Mouse (Mus musculus): ENCODE data around the gene Pde8a.
A peak's percentile ranks its signal among the peaks of the same experiment; 100 is the strongest.
"Not testable (repeated sequence)": the region's sequence is repeated elsewhere in the genome, so short reads cannot be mapped to it uniquely, and the experiment has no call there.

The Pde8a gene

GRCm38 (mm10) chr7:81199109-81199508 is 14.3 kb upstream of the Pde8a start:
- Histone ChIP-seq H3K4me3 (replicated peaks; ENCODE audit: low read length) (no peak overlapping the region), H3K9me3 (ENCODE audit: low read length) (no peaks in the 10 kb centered on the region), H3K27me3 (ENCODE audit: insufficient read depth, low read length) (peaks cover 9% of the 10 kb centered on the region; the same call in 1 of the 2 replicates), H3K36me3 (ENCODE audit: insufficient read depth, low read length) (no peaks in the 10 kb centered on the region), H3K4me1 (replicated peaks; ENCODE audit: low read depth, low read length) (peaks cover 37% of the 10 kb centered on the region)
- TF ChIP-seq POU5F1 (IDR thresholded peaks at IDR 0.05; ENCODE audit: borderline replicate concordance, low read length) (no peak), NANOG (IDR thresholded peaks at IDR 0.05; ENCODE audit: borderline replicate concordance, low read length) (no peak), CTCF (conservative IDR thresholded peaks at IDR 0.05; ENCODE audit: low read length) (no peak)

- TF ChIP-seq CTCF (conservative IDR thresholded peaks at IDR 0.05; ENCODE audit: low read length) (no peak), NANOG (IDR thresholded peaks at IDR 0.05; ENCODE audit: borderline replicate concordance, low read length) (no peak), POU5F1 (IDR thresholded peaks at IDR 0.05; ENCODE audit: borderline replicate concordance, low read length) (no peak)
- no peaks in the 10 kb centered on the region for H3K9me3 ChIP-seq (ENCODE audit: low read length)
- H3K36me3 ChIP-seq (ENCODE audit: insufficient read depth, low read length) = no peaks in the 10 kb centered on the region
- H3K27me3 ChIP-seq (ENCODE audit: insufficient read depth, low read length) = peaks cover 9% of the 10 kb centered on the region; the same call in 1 of the 2 replicates
- H3K4me3 ChIP-seq (replicated peaks; ENCODE audit: low read length) = no peak overlapping the region
- peaks cover 37% of the 10 kb centered on the region for H3K4me1 ChIP-seq (replicated peaks; ENCODE audit: low read depth, low read length)
Measured at GRCm38 (mm10) chr7:81199757-81200156, 13.6 kb upstream of the Pde8a start.

DNA sequence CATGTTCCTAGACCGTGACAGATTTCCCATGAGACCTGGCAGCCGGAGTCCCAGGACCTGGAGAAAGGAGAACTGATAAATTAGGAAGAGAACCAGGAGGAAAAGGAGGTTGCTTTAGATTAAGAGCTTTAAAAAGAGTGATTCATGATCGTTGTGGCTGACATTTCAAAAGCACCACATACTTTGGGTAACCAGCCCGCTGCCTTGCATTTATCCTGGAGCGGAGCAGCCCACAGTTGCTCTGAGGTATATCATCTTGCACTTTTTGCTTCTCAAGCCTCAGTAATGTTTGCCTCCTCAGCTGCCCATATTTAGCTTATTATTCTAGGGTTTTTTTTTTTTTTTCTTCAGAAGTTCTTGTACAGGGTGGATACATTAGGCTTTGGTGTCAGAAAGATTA is 11.0 kb upstream of the Pde8a start:
- Histone ChIP-seq H3K9me3 (ENCODE audit: low read length) (no peaks in the 10 kb centered on the region), H3K4me1 (replicated peaks; ENCODE audit: low read depth, low read length) (peaks cover 37% of the 10 kb centered on the region), H3K27me3 (ENCODE audit: insufficient read depth, low read length) (peaks cover under 1% of the 10 kb centered on the region; the same call in 1 of the 2 replicates), H3K4me3 (replicated peaks; ENCODE audit: low read length) (no peak overlapping the region), H3K36me3 (ENCODE audit: insufficient read depth, low read length) (no peaks in the 10 kb centered on the region)
- TF ChIP-seq CTCF (conservative IDR thresholded peaks at IDR 0.05; ENCODE audit: low read length) (no peak), NANOG (IDR thresholded peaks at IDR 0.05; ENCODE audit: borderline replicate concordance, low read length) (no peak), POU5F1 (IDR thresholded peaks at IDR 0.05; ENCODE audit: borderline replicate concordance, low read length) (no peak)

DNA sequence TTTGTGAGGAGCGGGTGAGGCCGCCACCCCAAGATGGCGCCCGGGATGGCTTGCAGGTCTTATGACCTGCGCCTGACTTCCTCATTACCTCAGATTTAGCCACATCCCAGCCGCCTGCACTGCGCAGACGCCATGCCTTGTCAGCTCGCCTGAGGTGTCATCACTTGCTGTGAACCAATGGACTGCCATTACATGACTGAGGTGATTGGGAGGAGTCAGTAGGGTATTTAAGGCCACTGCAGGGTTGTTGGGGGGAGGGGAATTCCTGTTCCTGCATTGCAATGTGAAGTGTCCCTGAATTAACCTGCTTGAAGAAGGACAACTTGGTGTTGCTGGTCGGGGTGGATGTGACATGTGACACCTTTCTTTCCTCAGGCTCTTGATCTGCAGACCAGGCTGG is 9.8 kb upstream of the Pde8a start:
- H3K27me3 ChIP-seq (ENCODE audit: insufficient read depth, low read length) = not testable (repeated sequence)

DNA sequence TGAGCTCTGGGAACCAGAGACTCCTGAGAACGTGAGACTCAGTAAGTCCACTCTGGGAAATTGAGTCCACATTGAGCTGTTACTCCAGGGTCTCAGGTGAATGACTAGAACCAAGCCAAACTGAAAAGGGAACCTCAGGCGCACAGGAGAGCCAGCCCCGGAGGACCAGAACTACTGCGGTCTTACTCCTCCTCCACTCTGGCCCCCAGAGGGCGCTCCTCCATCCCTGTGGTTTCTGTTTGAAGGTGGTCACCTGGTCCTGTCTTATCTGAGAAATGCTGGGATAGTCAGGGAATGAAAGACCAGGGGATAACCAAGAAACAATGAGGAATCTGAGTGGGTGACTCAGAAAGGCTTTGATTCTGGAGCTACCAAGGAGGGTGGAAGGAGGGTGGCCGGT is 4.5 kb upstream of the Pde8a start:
- Histone ChIP-seq H3K9me3 (ENCODE audit: low read length) (no peaks in the 10 kb centered on the region), H3K4me3 (replicated peaks; ENCODE audit: low read length) (no peak overlapping the region), H3K36me3 (ENCODE audit: insufficient read depth, low read length) (no peaks in the 10 kb centered on the region), H3K27me3 (ENCODE audit: insufficient read depth, low read length) (peaks cover 9% of the 10 kb centered on the region), H3K4me1 (replicated peaks; ENCODE audit: low read depth, low read length) (peaks cover 43% of the 10 kb centered on the region)
- no peak for TF ChIP-seq POU5F1 (IDR thresholded peaks at IDR 0.05; ENCODE audit: borderline replicate concordance, low read length)
- no peak for TF ChIP-seq NANOG (IDR thresholded peaks at IDR 0.05; ENCODE audit: borderline replicate concordance, low read length)
- peak; percentile 76 for TF ChIP-seq CTCF (conservative IDR thresholded peaks at IDR 0.05; ENCODE audit: low read length)

More for the DNA sequence above, 9.8 kb upstream of the Pde8a start:
- not testable (repeated sequence) for H3K4me3 ChIP-seq (replicated peaks; ENCODE audit: low read length); H3K36me3 ChIP-seq (ENCODE audit: insufficient read depth, low read length); H3K9me3 ChIP-seq (ENCODE audit: low read length)
- peaks cover 29% of the 10 kb centered on the region for H3K4me1 ChIP-seq (replicated peaks; ENCODE audit: low read depth, low read length)

GRCm38 (mm10) chr7:81209979-81210685 is 3.3 kb upstream of the Pde8a start:
- peak overlapping the region; percentile 82 for H3K4me3 ChIP-seq (replicated peaks; ENCODE audit: low read length)
- H3K4me1 ChIP-seq (replicated peaks; ENCODE audit: low read depth, low read length) = peaks cover 48% of the 10 kb centered on the region
- no peaks in the 10 kb centered on the region for H3K9me3 ChIP-seq (ENCODE audit: low read length)
- peaks cover 21% of the 10 kb centered on the region for H3K27me3 ChIP-seq (ENCODE audit: insufficient read depth, low read length)
- H3K36me3 ChIP-seq (ENCODE audit: insufficient read depth, low read length) = no peaks in the 10 kb centered on the region
- TF ChIP-seq NANOG (IDR thresholded peaks at IDR 0.05; ENCODE audit: borderline replicate concordance, low read length) (no peak), CTCF (conservative IDR thresholded peaks at IDR 0.05; ENCODE audit: low read length) (no peak), POU5F1 (IDR thresholded peaks at IDR 0.05; ENCODE audit: borderline replicate concordance, low read length) (no peak)

- no peaks in the 10 kb centered on the region for H3K9me3 ChIP-seq (ENCODE audit: low read length)
- TF ChIP-seq CTCF (conservative IDR thresholded peaks at IDR 0.05; ENCODE audit: low read length) (no peak), NANOG (IDR thresholded peaks at IDR 0.05; ENCODE audit: borderline replicate concordance, low read length) (peak; percentile 65; the same call in 1 of the 2 replicates)
- peak overlapping the region; percentile 82 for H3K4me3 ChIP-seq (replicated peaks; ENCODE audit: low read length)
- H3K4me1 ChIP-seq (replicated peaks; ENCODE audit: low read depth, low read length) = peaks cover 55% of the 10 kb centered on the region
- peaks cover 24% of the 10 kb centered on the region for H3K27me3 ChIP-seq (ENCODE audit: insufficient read depth, low read length)
- H3K36me3 ChIP-seq (ENCODE audit: insufficient read depth, low read length) = no peaks in the 10 kb centered on the region
Measured at GRCm38 (mm10) chr7:81211760-81212159, 1.6 kb upstream of the Pde8a start.

DNA sequence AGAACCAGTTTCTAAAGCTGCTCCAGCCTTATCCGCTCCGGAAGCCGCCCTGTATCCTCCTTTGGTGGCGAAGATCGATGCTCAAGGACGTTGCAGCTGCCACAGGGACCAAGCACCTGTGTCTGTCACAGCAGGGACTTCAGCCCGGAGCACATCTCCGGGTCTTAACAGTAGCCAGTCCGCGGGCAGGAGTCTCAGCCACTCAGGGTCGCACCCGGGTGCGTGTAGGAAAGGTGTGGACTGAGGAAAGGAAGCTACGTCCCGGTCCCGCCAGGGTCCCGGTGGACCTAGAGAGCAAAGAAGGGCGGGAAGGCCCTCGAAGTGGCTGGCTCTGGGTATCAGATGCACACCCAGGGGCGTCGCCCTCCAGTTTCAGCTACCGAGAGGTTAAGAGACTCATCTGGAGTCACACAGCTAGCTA is 1.1 kb upstream of the Pde8a start:
- TF ChIP-seq CTCF (conservative IDR thresholded peaks at IDR 0.05; ENCODE audit: low read length) = no peak
- Histone ChIP-seq H3K4me1 (replicated peaks; ENCODE audit: low read depth, low read length) (peaks cover 55% of the 10 kb centered on the region), H3K9me3 (ENCODE audit: low read length) (no peaks in the 10 kb centered on the region), H3K4me3 (replicated peaks; ENCODE audit: low read length) (peak overlapping the region; percentile 82), H3K27me3 (ENCODE audit: insufficient read depth, low read length) (peaks cover 24% of the 10 kb centered on the region), H3K36me3 (ENCODE audit: insufficient read depth, low read length) (no peaks in the 10 kb centered on the region)

- Histone ChIP-seq H3K4me1 (replicated peaks; ENCODE audit: low read depth, low read length) (peaks cover 55% of the 10 kb centered on the region), H3K36me3 (ENCODE audit: insufficient read depth, low read length) (no peaks in the 10 kb centered on the region), H3K27me3 (ENCODE audit: insufficient read depth, low read length) (peaks cover 24% of the 10 kb centered on the region), H3K4me3 (replicated peaks; ENCODE audit: low read length) (peak overlapping the region; percentile 82), H3K9me3 (ENCODE audit: low read length) (no peaks in the 10 kb centered on the region)
- no peak for TF ChIP-seq CTCF (conservative IDR thresholded peaks at IDR 0.05; ENCODE audit: low read length)
- no peak for TF ChIP-seq POU5F1 (IDR thresholded peaks at IDR 0.05; ENCODE audit: borderline replicate concordance, low read length)
- TF ChIP-seq NANOG (IDR thresholded peaks at IDR 0.05; ENCODE audit: borderline replicate concordance, low read length) = no peak
Measured at GRCm38 (mm10) chr7:81212697-81213346, 574 bp upstream of the Pde8a start.
